Mouse (Mus musculus) midbrain, embryonic 13.5 days (tissue): ENCODE results near the gene Gabbr1. TPM values are rescaled to one million over a fixed set of nuclear protein-coding genes. Genes with fewer than 3 reads are reported as not detected.

Experiments used
- ATAC-seq: fragments of 200-750 bp; cut with Nextera tagmentation; 2 replicates; pipeline ENCODE4 v1.8.0; 2017; ENCODE audit warnings: mild to moderate bottlenecking, moderate TSS enrichment, moderate library complexity
- H3K27ac ChIP-seq: fragments of 300-500 bp; sonication (generic); 2 replicates; pipeline ENCODE4 v1.5.1; 2015; ENCODE audit warnings: inconsistent platforms, mild to moderate bottlenecking, moderate library complexity
- H3K27me3 ChIP-seq: fragments of 300-500 bp; sonication (generic); 2 replicates; pipeline ENCODE4 v1.6.1; 2015; ENCODE audit warnings: mild to moderate bottlenecking, inconsistent platforms
- H3K36me3 ChIP-seq: fragments of 300-500 bp; sonication (generic); 2 replicates; pipeline ENCODE4 v1.6.1; 2015; ENCODE audit warnings: mild to moderate bottlenecking, inconsistent platforms
- H3K4me1 ChIP-seq: fragments of 300-500 bp; sonication (generic); replicated peaks from 2 replicates; pipeline ENCODE4 v1.6.1; 2015; ENCODE audit warnings: inconsistent platforms
- H3K4me2 ChIP-seq: fragments of 300-500 bp; sonication (generic); replicated peaks from 2 replicates; pipeline ENCODE4 v1.6.1; 2015; ENCODE audit warnings: moderate library complexity, mild to moderate bottlenecking, inconsistent platforms
- H3K4me3 ChIP-seq: fragments of 300-500 bp; sonication (generic); replicated peaks from 2 replicates; pipeline ENCODE4 v1.5.1; 2015; ENCODE audit warnings: mild to moderate bottlenecking, inconsistent platforms
- H3K9ac ChIP-seq: fragments of 300-500 bp; sonication (generic); replicated peaks from 2 replicates; pipeline ENCODE4 v1.6.1; 2015; ENCODE audit warnings: mild to moderate bottlenecking, inconsistent platforms
- H3K9me3 ChIP-seq: fragments of 300-500 bp; sonication (generic); 2 replicates; pipeline ENCODE4 v1.6.1; 2016; ENCODE audit warnings: mild to moderate bottlenecking, inconsistent platforms
- WGBS: fragments of 180-500 bp; shearing (Covaris S2); methylation state at CpG from one replicate; pipeline ENCODE4 v1.1.7; 2015; 5-methylcytosine and 5-hydroxymethylcytosine counted together
- polyA plus RNA-seq: library from polyadenylated mRNA; unstranded; fragments of >200 nt; fragmentation: Nextera tagmentation; extraction: Ambion mirVana; gene quantifications from 2 replicates; pipeline ENCODE4 v1.2.1, GENCODE M21; 2015

Gene Gabbr1
- 46.7 and 53.2 TPM in 2 replicates for polyA plus RNA-seq

GRCm38 (mm10) chr17:37045611-37046311, at the start of gene Gabbr1:
TSS of gene Gabbr1 (plus strand) at chr17:37045966.
- peak within 1 kb of the TSS; percentile 91 for H3K4me2 ChIP-seq
- H3K4me3 ChIP-seq: peak within 1 kb of the TSS; percentile 90
- under 1% methylated on average over 35 of the region's 55 CpGs for WGBS
- H3K4me1 ChIP-seq: peaks cover 42% of the 10 kb centered on the region
- H3K9ac ChIP-seq: peak within 1 kb of the TSS; percentile 98
- H3K9me3 ChIP-seq: no peaks in the 10 kb centered on the region
- peaks cover 6% of the 10 kb centered on the region for H3K27me3 ChIP-seq
- peak within 1 kb of the TSS; percentile 95 for H3K27ac ChIP-seq
- peak; percentile 82 for ATAC-seq
- H3K36me3 ChIP-seq: 0 out of 2 replicates have a peak, but pooled peaks cover 3% of the 10 kb centered on the region

- WGBS: 29% methylated on average over 7 of the region's 7 CpGs
- no peaks in the 10 kb centered on the region for H3K9me3 ChIP-seq
- no peak overlapping the region for H3K4me2 ChIP-seq
- H3K27ac ChIP-seq: no peak overlapping the region
- no peaks in the 10 kb centered on the region for H3K4me1 ChIP-seq
- no peaks in the 10 kb centered on the region for H3K36me3 ChIP-seq
- no peak overlapping the region for H3K4me3 ChIP-seq
- H3K9ac ChIP-seq: no peak overlapping the region
- ATAC-seq: peak; percentile 53
- no peaks in the 10 kb centered on the region for H3K27me3 ChIP-seq
Observed at GRCm38 (mm10) chr17:36997033-36997735, 48.6 kb upstream of the Gabbr1 start.

GRCm38 (mm10) chr17:36998477-36998876, 47.3 kb upstream of the Gabbr1 start:
- H3K4me2 ChIP-seq: no peak overlapping the region
- no peak overlapping the region for H3K27ac ChIP-seq
- no peaks in the 10 kb centered on the region; the same call in 1 of the 2 replicates for H3K4me1 ChIP-seq
- ATAC-seq: no peak
- 83% methylated on average over 2 of the region's 2 CpGs for WGBS
- no peaks in the 10 kb centered on the region for H3K27me3 ChIP-seq
- no peaks in the 10 kb centered on the region for H3K36me3 ChIP-seq
- no peak overlapping the region for H3K4me3 ChIP-seq
- no peaks in the 10 kb centered on the region for H3K9me3 ChIP-seq
- no peak overlapping the region for H3K9ac ChIP-seq

- Histone ChIP-seq H3K4me1 (peaks cover 19% of the 10 kb centered on the region), H3K36me3 (peaks cover 15% of the 10 kb centered on the region), H3K9me3 (no peaks in the 10 kb centered on the region), H3K27me3 (no peaks in the 10 kb centered on the region), H3K9ac (no peak within 1 kb of the TSS), H3K4me2 (peak within 1 kb of the TSS; percentile 66), H3K4me3 (peak within 1 kb of the TSS; percentile 84), H3K27ac (peak within 1 kb of the TSS; percentile 96; the same call in 1 of the 2 replicates)
- 97% methylated on average over 7 of the region's 7 CpGs for WGBS
- no peak for ATAC-seq
Observed at GRCm38 (mm10) chr17:37000863-37001262, 44.9 kb upstream of the Gabbr1 start, which contains the start of gene Zfp57. TSS of gene Zfp57 (plus strand) at chr17:37001163.

GRCm38 (mm10) chr17:37002364-37003330, 43.1 kb upstream of the Gabbr1 start:
- Histone ChIP-seq H3K4me2 (peak overlapping the region; percentile 66), H3K9me3 (no peaks in the 10 kb centered on the region), H3K4me1 (peaks cover 19% of the 10 kb centered on the region), H3K36me3 (peaks cover 32% of the 10 kb centered on the region), H3K4me3 (peak overlapping the region; percentile 84), H3K27me3 (no peaks in the 10 kb centered on the region), H3K9ac (peak overlapping the region; percentile 96), H3K27ac (peak overlapping the region; percentile 96)
- peak; percentile 87 for ATAC-seq
- WGBS: under 1% methylated on average over 49 of the region's 49 CpGs

GRCm38 (mm10) chr17:37003366-37003765, 42.4 kb upstream of the Gabbr1 start:
- H3K36me3 ChIP-seq: peaks cover 39% of the 10 kb centered on the region
- H3K27ac ChIP-seq: peak overlapping the region; percentile 96
- no peaks in the 10 kb centered on the region for H3K9me3 ChIP-seq
- peak overlapping the region; percentile 84 for H3K4me3 ChIP-seq
- WGBS: 22% methylated on average over 4 of the region's 4 CpGs
- H3K9ac ChIP-seq: peak overlapping the region; percentile 96
- H3K27me3 ChIP-seq: no peaks in the 10 kb centered on the region
- ATAC-seq: no peak; the same call in 1 of the 2 replicates
- peak overlapping the region; percentile 66 for H3K4me2 ChIP-seq
- peaks cover 19% of the 10 kb centered on the region for H3K4me1 ChIP-seq

- WGBS: 93% methylated on average over 6 of the region's 6 CpGs
- no peaks in the 10 kb centered on the region for H3K9me3 ChIP-seq
- no peak overlapping the region for H3K4me3 ChIP-seq
- no peak overlapping the region for H3K27ac ChIP-seq
- peaks cover 79% of the 10 kb centered on the region for H3K36me3 ChIP-seq
- H3K4me1 ChIP-seq: peaks cover 32% of the 10 kb centered on the region
- no peak overlapping the region for H3K4me2 ChIP-seq
- H3K9ac ChIP-seq: no peak overlapping the region
- no peak for ATAC-seq
- H3K27me3 ChIP-seq: no peaks in the 10 kb centered on the region
Observed at GRCm38 (mm10) chr17:37008161-37008560, 37.6 kb upstream of the Gabbr1 start.

GRCm38 (mm10) chr17:37009460-37010042, 36.2 kb upstream of the Gabbr1 start:
- Histone ChIP-seq H3K27me3 (no peaks in the 10 kb centered on the region), H3K9me3 (no peaks in the 10 kb centered on the region), H3K4me2 (no peak overlapping the region), H3K4me3 (no peak overlapping the region), H3K36me3 (peaks cover 75% of the 10 kb centered on the region), H3K4me1 (peaks cover 21% of the 10 kb centered on the region), H3K9ac (no peak overlapping the region), H3K27ac (no peak overlapping the region)
- no peak for ATAC-seq
- WGBS: 97% methylated on average over 17 of the region's 17 CpGs

- Histone ChIP-seq H3K4me3 (no peak overlapping the region), H3K9ac (no peak overlapping the region), H3K4me2 (no peak overlapping the region), H3K9me3 (no peaks in the 10 kb centered on the region), H3K27me3 (no peaks in the 10 kb centered on the region), H3K36me3 (peaks cover 56% of the 10 kb centered on the region), H3K27ac (no peak overlapping the region), H3K4me1 (peaks cover 13% of the 10 kb centered on the region; the same call in 1 of the 2 replicates)
- no peak for ATAC-seq
- 82% methylated on average over 3 of the region's 3 CpGs for WGBS
Observed at GRCm38 (mm10) chr17:37011719-37012118, 34.0 kb upstream of the Gabbr1 start.

- Histone ChIP-seq H3K9ac (no peak overlapping the region), H3K4me1 (peaks cover 13% of the 10 kb centered on the region; the same call in 1 of the 2 replicates), H3K36me3 (peaks cover 52% of the 10 kb centered on the region), H3K27ac (no peak overlapping the region), H3K9me3 (no peaks in the 10 kb centered on the region), H3K4me3 (no peak overlapping the region), H3K27me3 (no peaks in the 10 kb centered on the region), H3K4me2 (no peak overlapping the region)
- no peak for ATAC-seq
- 79% methylated on average over 5 of the region's 5 CpGs for WGBS
Observed at GRCm38 (mm10) chr17:37012141-37012540, 33.6 kb upstream of the Gabbr1 start.

- no peaks in the 10 kb centered on the region for H3K9me3 ChIP-seq
- H3K4me1 ChIP-seq: peaks cover 8% of the 10 kb centered on the region; the same call in 1 of the 2 replicates
- H3K27me3 ChIP-seq: no peaks in the 10 kb centered on the region
- no peak for ATAC-seq
- no peak overlapping the region for H3K4me2 ChIP-seq
- no peak overlapping the region for H3K4me3 ChIP-seq
- H3K9ac ChIP-seq: no peak overlapping the region
- H3K27ac ChIP-seq: no peak overlapping the region
- H3K36me3 ChIP-seq: peaks cover 10% of the 10 kb centered on the region
Observed at GRCm38 (mm10) chr17:37016333-37016732, 29.4 kb upstream of the Gabbr1 start.
